Comparison of ENCODE assay signal across 11 mouse cellular contexts in genomic region chr7:29432180-29432946, GRCm38 (mm10).
A peak's percentile ranks its signal among the peaks of the same experiment; 100 is the strongest.
DNase-seq lines count a peak whose midpoint lies in the region; ATAC-seq and TF ChIP-seq lines count a peak whose summit lies in the region.
"Had no signal": no experiment of that assay in that cellular context is flagged by ENCODE, and none has a peak within 500 bp of the region (broad histone marks: within the 10 kb centered on the region; RNA-seq: fewer than 3 reads in every experiment).

No protein-coding gene starts in this region.

- 42% methylated on average over 15 of the region's 15 CpGs for WGBS in embryonic facial prominence, embryonic 11.5 days
- 45% methylated on average over 15 of the region's 15 CpGs for WGBS in embryonic facial prominence, embryonic 10.5 days
- 19% methylated on average over 15 of the region's 15 CpGs for WGBS in midbrain, embryonic 10.5 days
- 26% methylated on average over 15 of the region's 15 CpGs for WGBS in midbrain, postnatal 0 days
- 16% methylated on average over 15 of the region's 15 CpGs for WGBS in midbrain, embryonic 13.5 days

- no peaks in the 10 kb centered on the region for H3K27me3 ChIP-seq in embryonic facial prominence, embryonic 11.5 days (ENCODE audit: control insufficient read depth, insufficient read depth, low read length)
- H3K27me3 ChIP-seq in embryonic facial prominence, embryonic 10.5 days (replicated peaks; ENCODE audit: low read depth, poor library complexity, severe bottlenecking), result no peaks in the 10 kb centered on the region
- H3K27me3 ChIP-seq in midbrain, embryonic 10.5 days (ENCODE audit: low read depth, poor library complexity, severe bottlenecking), result peaks cover 66% of the 10 kb centered on the region
- H3K27me3 ChIP-seq in midbrain, postnatal 0 days (ENCODE audit: insufficient read depth, low read length), result no peaks in the 10 kb centered on the region
- 0 out of 2 replicates have a peak, but pooled peaks cover 16% of the 10 kb centered on the region for H3K27me3 ChIP-seq in midbrain, embryonic 13.5 days

- H3K4me2 ChIP-seq in embryonic facial prominence, embryonic 11.5 days (ENCODE audit: low read depth, low read length), result no peak overlapping the region
- no peak overlapping the region for H3K4me2 ChIP-seq in midbrain, postnatal 0 days (ENCODE audit: low read depth, low read length, poor library complexity, severe bottlenecking)
- H3K4me2 ChIP-seq in midbrain, embryonic 13.5 days (replicated peaks), result no peak overlapping the region

- no peak for TF ChIP-seq CTCF in midbrain, postnatal 0 days (IDR thresholded peaks at IDR 0.05)
- TF ChIP-seq CTCF in left cerebral cortex, adult 2 months (IDR thresholded peaks at IDR 0.05), result no peak

- H3K4me1 ChIP-seq in embryonic facial prominence, embryonic 11.5 days (ENCODE audit: control insufficient read depth, insufficient read depth, low read length), result no peaks in the 10 kb centered on the region
- peaks cover 44% of the 10 kb centered on the region for H3K4me1 ChIP-seq in embryonic facial prominence, embryonic 10.5 days
- peaks cover 64% of the 10 kb centered on the region for H3K4me1 ChIP-seq in midbrain, embryonic 10.5 days
- H3K4me1 ChIP-seq in midbrain, postnatal 0 days (ENCODE audit: insufficient read depth, low read length), result peaks cover 10% of the 10 kb centered on the region
- peaks cover 44% of the 10 kb centered on the region for H3K4me1 ChIP-seq in midbrain, embryonic 13.5 days (replicated peaks)

- no peaks in the 10 kb centered on the region for H3K36me3 ChIP-seq in embryonic facial prominence, embryonic 11.5 days (replicated peaks; ENCODE audit: control insufficient read depth, insufficient read depth, low read depth, low read length)
- no peaks in the 10 kb centered on the region for H3K36me3 ChIP-seq in embryonic facial prominence, embryonic 10.5 days (replicated peaks)
- H3K36me3 ChIP-seq in midbrain, embryonic 10.5 days, result no peaks in the 10 kb centered on the region
- H3K36me3 ChIP-seq in midbrain, postnatal 0 days (ENCODE audit: insufficient read depth, low read length), result no peaks in the 10 kb centered on the region
- no peaks in the 10 kb centered on the region for H3K36me3 ChIP-seq in midbrain, embryonic 13.5 days

- H3K27ac ChIP-seq in embryonic facial prominence, embryonic 11.5 days (replicated peaks; ENCODE audit: low read depth, low read length), result no peak overlapping the region
- H3K27ac ChIP-seq in embryonic facial prominence, embryonic 10.5 days (replicated peaks), result no peak overlapping the region
- H3K27ac ChIP-seq in midbrain, embryonic 10.5 days (replicated peaks), result peak overlapping the region; percentile 76
- H3K27ac ChIP-seq in midbrain, postnatal 0 days (ENCODE audit: low read depth, low read length), result no peak overlapping the region
- peak overlapping the region; percentile 52; the same call in 1 of the 2 replicates for H3K27ac ChIP-seq in midbrain, embryonic 13.5 days
- no peak overlapping the region for H3K27ac ChIP-seq in left cerebral cortex, adult 2 months

- no peak overlapping the region for H3K9ac ChIP-seq in embryonic facial prominence, embryonic 11.5 days (replicated peaks; ENCODE audit: low read length)
- no peak overlapping the region for H3K9ac ChIP-seq in midbrain, postnatal 0 days (replicated peaks; ENCODE audit: low read length, poor library complexity, severe bottlenecking)
- H3K9ac ChIP-seq in midbrain, embryonic 13.5 days (replicated peaks), result 0 out of 2 replicates have a peak overlapping the region, but pooled peaks have one; percentile 30

- no peaks in the 10 kb centered on the region for H3K9me3 ChIP-seq in embryonic facial prominence, embryonic 11.5 days (replicated peaks; ENCODE audit: control insufficient read depth, low read length)
- no peaks in the 10 kb centered on the region for H3K9me3 ChIP-seq in embryonic facial prominence, embryonic 10.5 days
- H3K9me3 ChIP-seq in midbrain, embryonic 10.5 days (replicated peaks), result no peaks in the 10 kb centered on the region
- no peaks in the 10 kb centered on the region for H3K9me3 ChIP-seq in midbrain, postnatal 0 days (ENCODE audit: low read length)
- H3K9me3 ChIP-seq in midbrain, embryonic 13.5 days, result no peaks in the 10 kb centered on the region

- DNase-seq in embryonic facial prominence, embryonic 11.5 days (ENCODE audit: low spot score), result no peak
- no peak for DNase-seq in embryonic facial prominence, embryonic 10.5 days (ENCODE audit: low spot score)
- peak; percentile 71 for DNase-seq in midbrain, embryonic 10.5 days (ENCODE audit: low spot score)
- DNase-seq in midbrain, postnatal 0 days (ENCODE audit: low spot score), result no peak
- no peak for DNase-seq in left cerebral cortex, adult 2 months (ENCODE audit: extremely low spot score in 1 of 2, low spot score in 2 of 2)
- DNase-seq in layer of hippocampus, adult 8-10 months (ENCODE audit: low spot score in 2 of 2), result no peak
- DNase-seq in left cerebral cortex, adult 8-10 months (ENCODE audit: low spot score in 2 of 2), result no peak
- DNase-seq: cerebellum, adult 9-10 months; kidney, postnatal 10 days had no signal

- peak; percentile 40; the same call in 1 of the 2 replicates for ATAC-seq in embryonic facial prominence, embryonic 11.5 days (replicated peaks; ENCODE audit: insufficient number of reproducible peaks, low FRiP score, low TSS enrichment, low read depth)
- no peak for ATAC-seq in midbrain, postnatal 0 days (ENCODE audit: low FRiP score)
- peak; percentile 38; the same call in 1 of the 2 replicates for ATAC-seq in midbrain, embryonic 13.5 days
- ATAC-seq: activated CD4-positive, CD25-positive, alpha-beta regulatory T cell, adult 4 months had no signal

- intact Hi-C loops in left cerebral cortex, adult 2 months (cut with DNase I), result no loop called here

- no peak overlapping the region for H3K4me3 ChIP-seq in embryonic facial prominence, embryonic 11.5 days (ENCODE audit: low read depth, low read length)
- H3K4me3 ChIP-seq in embryonic facial prominence, embryonic 10.5 days, result no peak overlapping the region
- H3K4me3 ChIP-seq in midbrain, embryonic 10.5 days, result peak overlapping the region; percentile 18; the same call in 1 of the 2 replicates
- no peak overlapping the region for H3K4me3 ChIP-seq in midbrain, postnatal 0 days (ENCODE audit: low read depth, low read length)
- no peak overlapping the region for H3K4me3 ChIP-seq in midbrain, embryonic 13.5 days (replicated peaks)
- H3K4me3 ChIP-seq in left cerebral cortex, adult 2 months, result no peak overlapping the region

Comparison
In these comparisons a context has a peak if more than half of its experiments do, and no peak if none do; other contexts are left out.
1. H3K27ac ChIP-seq: peak in midbrain, embryonic 10.5 days (single experiment) and midbrain, embryonic 13.5 days (single experiment); none in embryonic facial prominence, embryonic 11.5 days (single experiment), embryonic facial prominence, embryonic 10.5 days (single experiment), midbrain, postnatal 0 days (single experiment) and left cerebral cortex, adult 2 months (single experiment).